Mouse (Mus musculus) left cerebral cortex, adult 11 months (tissue): ENCODE measurements at regions not wholly inside any gene's neighbourhood (a gene's known extent, or its start where the extent isn't known, plus 50 kb on each side); places are given as distances from the start of the nearest gene placed in this dataset.
"Not testable (repeated sequence)": the region's sequence is repeated elsewhere in the genome, so short reads cannot be mapped to it uniquely, and the experiment has no call there.

Experiments
- DNase-seq: peaks from one replicate; pipeline ENCODE4 v3.0.0; 2022; ENCODE audit warnings: low spot score

- no peak for DNase-seq
Measured at GRCm38 (mm10) chr5:101497698-101498048, 167.1 kb downstream of the Nkx6-1 start.

- no peak for DNase-seq
Measured at GRCm38 (mm10) chr5:101496924-101497697, 167.7 kb downstream of the Nkx6-1 start.

GRCm38 (mm10) chr5:101496161-101496560 is 168.6 kb downstream of the Nkx6-1 start:
- DNase-seq, result no peak

GRCm38 (mm10) chr5:101445792-101446191 is 219.0 kb downstream of the Nkx6-1 start:
- DNase-seq, result no peak

GRCm38 (mm10) chr5:101441782-101442181 is 223.0 kb downstream of the Nkx6-1 start:
- no peak for DNase-seq

GRCm38 (mm10) chr5:101437666-101438299 is 227.0 kb downstream of the Nkx6-1 start:
- DNase-seq, result no peak

- no peak for DNase-seq
Measured at GRCm38 (mm10) chr5:101426067-101426771, 238.6 kb downstream of the Nkx6-1 start.

GRCm38 (mm10) chr5:101384316-101384715 is 280.5 kb downstream of the Nkx6-1 start:
- peak; percentile 1 for DNase-seq

GRCm38 (mm10) chr5:101381361-101381760 is 283.4 kb downstream of the Nkx6-1 start:
- DNase-seq, result no peak

- DNase-seq, result no peak
Measured at GRCm38 (mm10) chr5:101376657-101377056, 288.1 kb downstream of the Nkx6-1 start.

- DNase-seq, result no peak
Measured at GRCm38 (mm10) chr5:101374129-101374528, 290.7 kb downstream of the Nkx6-1 start.

- DNase-seq, result no peak
Measured at GRCm38 (mm10) chr5:101372204-101372603, 292.6 kb downstream of the Nkx6-1 start.

GRCm38 (mm10) chr5:101365364-101365763 is 299.4 kb downstream of the Nkx6-1 start:
- DNase-seq, result peak; percentile 13

- no peak for DNase-seq
Measured at GRCm38 (mm10) chr5:101359986-101360385, 304.8 kb downstream of the Nkx6-1 start.

- DNase-seq, result no peak
Measured at GRCm38 (mm10) chr5:101345406-101345805, 319.4 kb downstream of the Nkx6-1 start.

GRCm38 (mm10) chr5:101336361-101336760 is 328.4 kb downstream of the Nkx6-1 start:
- not testable (repeated sequence) for DNase-seq

- DNase-seq, result no peak
Measured at GRCm38 (mm10) chr5:101331825-101332224, 333.0 kb downstream of the Nkx6-1 start.

GRCm38 (mm10) chr5:101326122-101326521 is 338.7 kb downstream of the Nkx6-1 start:
- no peak for DNase-seq

- DNase-seq, result no peak
Measured at GRCm38 (mm10) chr5:101323041-101323950, 341.5 kb downstream of the Nkx6-1 start.

GRCm38 (mm10) chr5:101299986-101300385 is 364.8 kb downstream of the Nkx6-1 start:
- no peak for DNase-seq

- DNase-seq, result no peak
Measured at GRCm38 (mm10) chr5:101298411-101298810, 366.4 kb downstream of the Nkx6-1 start.
